Mouse (Mus musculus) Patski (cell line): ENCODE data around the gene Ldb2. TPM values are rescaled to one million over a fixed set of nuclear protein-coding genes. Genes with fewer than 3 reads are reported as not detected.

Experiments used
- ATAC-seq: fragments of 100-300 bp; one replicate; pipeline ENCODE4 v1.8.0; 2021
- CTCF ChIA-PET: fragments of 350-600 bp; sonication (Branson Sonifier 250); formaldehyde crosslinking; loops from one replicate; lab custom pipeline; 2022; ENCODE audit warnings: inconsistent platforms; lab: Charles Lee
- POLR2A ChIA-PET: fragments of 350-600 bp; sonication (Branson Sonifier 250); formaldehyde crosslinking; loops from one replicate; lab custom pipeline; 2022; ENCODE audit warnings: antibody characterized with exemption, inconsistent platforms; lab: Charles Lee
- DNase-seq: peaks from one replicate; pipeline ENCODE4 v3.0.0-alpha.2; 2011; ENCODE audit warnings: low read depth, low spot score
- H3K27me3 ChIP-seq: fragments of 371-371 bp; one replicate; pipeline ENCODE4 v1.5.1; 2021
- CTCF ChIP-seq: fragments of 100-300 bp; IDR thresholded peaks from one replicate; pipeline ENCODE4 v1.5.1; 2021
- in situ Hi-C: fragments of 300-500 bp; cut with MboI; formaldehyde crosslinking; loops from 3 replicates; pipeline ENCODE4 v1.11.1; 2018; ENCODE audit warnings: low pct_unique_long_range_greater_than_20kb, mixed read lengths
- polyA plus RNA-seq: library from polyadenylated mRNA; unstranded; gene quantifications from one replicate; pipeline ENCODE4 v1.2.3, GENCODE M21; 2021

Gene Ldb2
- polyA plus RNA-seq, 1 experiment from 2014 or later: not detected

GRCm38 (mm10) chr5:44590750-44591149 is 208.7 kb downstream of the Ldb2 start:
- CTCF ChIA-PET: no interaction called here
- DNase-seq: no peak
- in situ Hi-C loops: no loop called here

GRCm38 (mm10) chr5:44589318-44589717 is 210.2 kb downstream of the Ldb2 start:
- in situ Hi-C loops: no loop called here
- H3K27me3 ChIP-seq: no peaks in the 10 kb centered on the region
- ChIA-PET POLR2A (no interaction called here), CTCF (no interaction called here)
- ATAC-seq (no peak), DNase-seq (no peak)
- TF ChIP-seq CTCF: no peak

More at GRCm38 (mm10) chr5:44590750-44591149, 208.7 kb downstream of the Ldb2 start:
- POLR2A ChIA-PET: no interaction called here
- no peak for TF ChIP-seq CTCF
- no peaks in the 10 kb centered on the region for H3K27me3 ChIP-seq
- no peak for ATAC-seq

DNA sequence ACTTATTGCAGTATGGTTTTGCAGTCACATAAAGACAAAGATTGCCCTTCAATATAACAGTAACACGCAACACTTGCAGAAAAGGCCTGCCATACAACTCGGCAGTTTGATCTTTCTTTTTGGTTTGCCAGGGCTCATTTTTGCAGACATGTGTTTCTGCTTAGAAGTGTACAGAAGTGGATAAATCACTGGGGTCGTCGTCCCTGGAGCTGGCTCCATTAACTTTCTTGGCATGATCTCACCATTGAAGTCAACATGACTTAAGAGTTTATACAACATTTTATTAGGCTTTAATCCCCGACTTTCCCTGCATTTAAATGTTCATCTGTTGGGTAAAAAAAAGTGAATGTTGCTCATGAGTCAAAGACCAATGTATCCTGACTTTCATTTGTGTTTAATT is 212.9 kb downstream of the Ldb2 start:
- no peak for DNase-seq
- ATAC-seq: no peak
- CTCF ChIA-PET: no interaction called here
- POLR2A ChIA-PET: interaction anchor here (0.6 kb wide), 1 partner anchor 14 kb away, joined by 4 read pairs; no protein-coding TSS in a partner anchor
- in situ Hi-C loops: no loop called here
- TF ChIP-seq CTCF: no peak
- H3K27me3 ChIP-seq: no peaks in the 10 kb centered on the region

DNA sequence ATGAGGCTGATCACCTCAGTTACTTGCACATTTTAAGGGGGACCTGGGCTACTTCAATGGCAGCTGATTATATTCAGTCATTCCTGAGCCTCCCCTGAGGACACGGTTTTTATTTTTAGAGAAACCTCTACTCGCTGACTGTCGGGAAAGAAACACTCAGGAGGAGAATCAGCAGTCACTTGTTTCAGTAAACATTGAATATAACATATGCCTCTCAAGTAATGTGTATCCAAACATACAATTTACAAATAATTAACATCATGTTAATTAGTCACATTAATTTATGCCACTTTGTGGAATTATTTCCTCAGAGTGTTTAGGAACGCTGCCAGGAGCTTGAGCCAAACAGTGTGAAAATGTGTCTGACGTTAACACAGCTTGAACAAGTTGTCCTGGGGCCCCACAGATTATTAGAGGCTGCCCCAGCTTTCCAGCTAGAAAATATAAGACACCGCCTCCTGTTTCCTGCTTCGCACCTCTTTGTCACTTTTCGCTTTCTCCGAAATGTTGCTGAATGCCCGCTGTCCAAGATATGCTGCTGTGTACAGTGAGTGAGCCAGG is 219.5 kb downstream of the Ldb2 start:
- peaks cover 3% of the 10 kb centered on the region for H3K27me3 ChIP-seq

DNA sequence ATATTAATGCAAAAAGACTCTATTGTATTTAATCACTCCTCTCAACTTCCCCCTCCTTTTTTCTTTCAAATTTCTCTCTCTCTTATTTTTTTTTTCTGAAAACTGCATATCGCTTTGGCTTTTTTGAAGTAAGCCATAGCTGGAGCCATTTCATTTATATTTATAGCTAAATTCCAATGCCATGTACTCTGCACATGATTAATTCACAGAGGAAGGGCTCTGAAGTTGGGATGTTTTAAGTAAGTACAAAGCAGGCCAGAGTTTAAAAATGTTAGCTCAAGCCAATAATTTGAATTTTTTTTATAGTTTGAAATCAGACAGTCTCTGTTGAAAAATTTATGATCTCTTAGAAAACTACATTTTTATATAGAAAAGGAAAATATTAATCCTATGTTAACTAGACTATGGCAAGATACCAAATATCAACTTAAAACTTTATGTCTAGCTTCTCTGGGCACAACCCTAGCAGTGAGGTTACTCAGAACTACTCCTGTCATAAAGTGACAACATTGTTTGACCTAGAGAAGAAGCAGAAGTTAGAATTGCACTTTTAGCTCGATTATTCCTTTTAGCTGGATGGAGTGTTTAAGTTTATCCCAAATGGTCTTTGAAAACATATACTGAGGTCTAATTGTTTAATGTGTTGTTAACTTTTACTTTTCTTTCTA is 222.7 kb downstream of the Ldb2 start:
- H3K27me3 ChIP-seq: peaks cover 21% of the 10 kb centered on the region
- ChIA-PET POLR2A (no interaction called here), CTCF (interaction anchor here (0.9 kb wide), 1 partner anchor 42 kb away, joined by 3 read pairs; no protein-coding TSS in a partner anchor)
- in situ Hi-C loops: no loop called here
- DNase-seq (no peak), ATAC-seq (no peak)
- no peak for TF ChIP-seq CTCF

More for the DNA sequence above, 219.5 kb downstream of the Ldb2 start:
- ChIA-PET CTCF (no interaction called here), POLR2A (no interaction called here)
- in situ Hi-C loops: no loop called here
- ATAC-seq (no peak), DNase-seq (no peak)
- TF ChIP-seq CTCF: no peak

GRCm38 (mm10) chr5:44574681-44575080 is 224.8 kb downstream of the Ldb2 start:
- no peak for TF ChIP-seq CTCF
- peaks cover 25% of the 10 kb centered on the region for H3K27me3 ChIP-seq
- ATAC-seq: no peak
- DNase-seq: no peak
- in situ Hi-C loops: no loop called here
- CTCF ChIA-PET: no interaction called here
- POLR2A ChIA-PET: no interaction called here

GRCm38 (mm10) chr5:44553765-44554352 is 245.6 kb downstream of the Ldb2 start:
- peaks cover 5% of the 10 kb centered on the region for H3K27me3 ChIP-seq
- TF ChIP-seq CTCF: no peak
- ATAC-seq: no peak
- in situ Hi-C loops: no loop called here
- no peak for DNase-seq
- CTCF ChIA-PET: interaction anchor here (1.3 kb wide), 1 partner anchor 16 kb away, joined by 4 read pairs; no protein-coding TSS in a partner anchor
- POLR2A ChIA-PET: no interaction called here

DNA sequence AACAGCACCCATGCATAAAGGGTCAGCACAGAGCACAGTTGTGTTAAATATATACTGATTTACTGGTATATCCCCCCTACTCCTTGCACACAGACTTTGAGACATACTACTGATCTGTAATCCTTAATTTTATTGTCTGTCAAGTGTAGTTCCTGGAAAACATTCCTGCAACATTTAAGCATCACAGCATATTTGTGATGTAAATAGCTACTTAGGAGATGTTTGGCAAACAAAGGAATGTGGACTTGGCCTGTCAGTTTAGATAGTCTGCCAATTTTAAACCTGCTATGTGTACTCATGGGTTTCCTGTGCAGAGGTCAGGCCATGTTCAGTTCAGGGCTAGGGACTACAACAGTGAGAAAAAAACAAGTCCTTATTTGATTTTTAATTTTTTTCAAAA is 246.3 kb downstream of the Ldb2 start:
- ATAC-seq (no peak), DNase-seq (no peak)
- no peak for TF ChIP-seq CTCF
- in situ Hi-C loops: no loop called here
- peaks cover 8% of the 10 kb centered on the region for H3K27me3 ChIP-seq
- ChIA-PET CTCF (interaction anchor here (1.3 kb wide), 1 partner anchor 15 kb away, joined by 4 read pairs; no protein-coding TSS in a partner anchor), POLR2A (no interaction called here)

DNA sequence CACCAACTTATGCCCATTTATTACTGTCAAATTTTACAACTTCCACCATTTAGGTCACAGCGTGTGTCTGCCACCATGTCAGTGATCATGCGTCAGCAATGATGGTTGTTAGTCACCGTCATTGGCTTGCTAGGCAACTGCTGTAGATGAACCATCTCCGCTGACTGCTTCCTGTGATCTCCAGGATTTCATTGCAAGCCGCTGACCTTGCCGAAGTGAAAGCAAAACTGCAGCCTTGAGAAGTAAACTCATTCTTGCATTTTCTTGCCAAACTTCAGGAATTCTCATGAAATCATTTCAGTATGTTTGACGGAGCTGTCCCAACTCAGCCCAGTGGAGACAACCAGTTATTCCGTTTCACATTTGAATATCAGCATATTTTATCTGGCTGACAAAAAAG is 247.4 kb downstream of the Ldb2 start:
- in situ Hi-C loops: no loop called here
- DNase-seq: no peak

DNA sequence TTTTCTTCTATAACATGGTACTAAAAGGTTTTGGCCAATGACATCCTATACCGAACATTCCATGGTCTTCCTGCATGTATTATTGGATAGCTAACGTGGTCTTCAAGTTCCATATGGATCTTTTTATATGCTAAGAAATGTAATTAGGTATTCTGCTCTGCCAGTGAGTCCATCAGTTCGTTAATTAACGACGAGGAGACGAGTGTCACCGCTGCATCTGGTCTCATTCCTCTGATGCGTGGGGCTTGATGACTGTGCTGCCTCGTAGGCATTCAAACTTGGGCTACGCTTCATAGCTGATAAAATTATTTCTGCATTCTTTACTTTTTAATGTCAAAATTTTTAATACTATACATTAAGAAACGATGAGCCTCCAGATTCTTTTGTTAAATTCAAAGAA is 251.0 kb downstream of the Ldb2 start:
- POLR2A ChIA-PET: no interaction called here
- no peak for TF ChIP-seq CTCF
- in situ Hi-C loops: no loop called here
- peaks cover 39% of the 10 kb centered on the region for H3K27me3 ChIP-seq
- no peak for DNase-seq
- CTCF ChIA-PET: no interaction called here
- ATAC-seq: no peak

More for the DNA sequence above, 247.4 kb downstream of the Ldb2 start:
- H3K27me3 ChIP-seq: peaks cover 19% of the 10 kb centered on the region
- POLR2A ChIA-PET: no interaction called here
- no peak for ATAC-seq
- no peak for TF ChIP-seq CTCF
- CTCF ChIA-PET: no interaction called here
